Mouse (Mus musculus) granulocyte monocyte progenitor cell, adult 5-6 weeks (primary cell): Measurements from ENCODE around the gene Shq1. TPM values are rescaled to one million over a fixed set of nuclear protein-coding genes. Genes with fewer than 3 reads are reported as not detected.

Source experiments
- ATAC-seq: replicated peaks from 2 replicates; pipeline ENCODE4 v1.8.0; 2016; ENCODE audit warnings: mild to moderate bottlenecking, moderate TSS enrichment, inconsistent platforms; ENCODE audit not compliant: poor library complexity, severe bottlenecking
- total RNA-seq, 2 experiments: library from RNA; stranded (forward) in 1 of 2; stranded (reverse) in 1 of 2; fragments of 200-712, 200-1000 nt in 1 of 2; fragments of >200 nt in 1 of 2; fragmentation: Nextera tagmentation in 1 of 2; gene quantifications; 2 replicates each; pipeline ENCODE4 v1.2.3; 2014 to 2017

Shq1 gene
- total RNA-seq (2014; fragmentation: Nextera tagmentation) (16.4 and 17.8 TPM in 2 replicates), total RNA-seq (2017) (14.4 and 28.5 TPM in 2 replicates)

DNA sequence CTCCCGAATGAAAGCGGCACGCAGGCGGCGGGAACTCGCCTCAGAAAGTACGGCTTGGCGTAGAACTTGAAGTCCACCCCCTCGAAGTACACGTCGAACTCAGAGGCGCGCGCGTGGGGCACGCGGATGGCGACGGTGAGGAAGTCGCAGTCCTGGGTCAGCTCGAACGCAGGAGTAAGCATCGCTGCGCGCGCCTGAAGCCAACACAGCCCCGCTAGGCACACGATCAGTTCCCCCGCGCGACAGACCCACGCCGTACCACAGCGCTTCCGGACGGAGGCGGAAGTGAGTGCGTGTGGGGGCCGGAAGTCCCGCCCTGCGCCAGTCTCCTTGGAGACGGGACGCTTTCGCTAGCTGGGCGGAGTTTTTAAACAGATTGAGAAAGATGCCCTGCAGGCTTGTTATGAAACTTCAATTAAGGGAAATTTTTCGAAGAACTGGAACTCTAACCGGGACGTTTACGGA, at the start of gene Shq1:
Shq1 (minus strand) TSS at position 278 of the 465 bp plus-strand sequence.
- ATAC-seq, result peak; percentile 92

DNA sequence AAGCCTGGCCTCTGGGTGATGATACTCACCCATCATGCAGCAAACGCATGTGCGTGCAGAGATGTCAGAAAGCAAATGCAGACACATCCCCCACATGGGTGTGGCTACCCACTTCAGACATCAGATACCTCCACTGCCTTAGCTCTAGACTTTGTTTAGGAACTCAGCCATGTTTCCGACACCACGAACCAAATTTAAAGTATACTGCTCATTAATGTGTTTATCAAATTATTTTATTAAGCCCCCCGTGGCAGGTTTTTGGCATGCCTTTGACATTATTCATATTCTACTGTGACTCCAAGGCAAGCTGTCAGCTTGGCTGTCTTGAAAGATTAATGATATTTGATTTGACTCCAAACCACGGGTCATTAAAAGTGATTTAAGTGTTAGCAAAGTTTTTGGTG, 49.1 kb upstream of the Shq1 start:
- ATAC-seq, result no peak

DNA sequence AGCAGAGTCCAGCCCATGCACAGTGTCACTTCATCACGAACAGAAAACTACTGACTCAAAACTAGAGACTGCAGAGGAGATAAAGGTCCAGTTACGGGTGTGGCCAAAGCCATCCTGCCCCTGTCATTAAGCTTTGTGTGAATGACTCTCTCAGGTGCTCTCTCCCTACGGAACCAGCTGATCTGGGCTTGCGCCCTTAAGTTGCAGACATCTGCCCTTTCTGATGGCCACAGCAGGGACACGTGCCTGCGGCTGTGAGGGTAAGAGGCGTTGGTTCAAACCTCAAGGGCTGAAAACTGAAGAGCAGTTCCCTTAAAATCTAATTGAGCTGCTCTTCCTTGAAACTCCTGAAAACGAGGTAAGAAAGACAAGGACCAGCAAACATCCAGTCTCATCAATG, 45.9 kb upstream of the Shq1 start:
- ATAC-seq, result no peak

DNA sequence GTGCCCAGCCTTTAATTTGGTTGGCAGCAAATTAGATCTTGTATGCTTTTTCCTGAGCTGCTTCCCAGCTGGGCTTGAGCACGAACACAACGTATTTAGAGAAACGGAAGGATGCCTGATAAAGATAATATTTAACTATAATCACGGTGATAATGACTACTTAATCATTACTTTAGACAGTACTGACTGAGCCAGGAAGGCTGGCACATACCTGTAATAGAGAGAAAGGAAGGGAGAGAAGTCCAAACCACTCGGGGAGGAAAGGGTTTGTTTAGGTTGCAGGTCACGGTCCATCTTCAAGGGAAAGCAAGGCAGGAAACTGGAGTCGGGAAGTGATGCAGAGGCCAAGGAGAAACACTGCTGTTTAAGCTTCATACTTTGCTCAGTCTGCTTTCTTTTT, 45.2 kb upstream of the Shq1 start:
- ATAC-seq, result no peak

DNA sequence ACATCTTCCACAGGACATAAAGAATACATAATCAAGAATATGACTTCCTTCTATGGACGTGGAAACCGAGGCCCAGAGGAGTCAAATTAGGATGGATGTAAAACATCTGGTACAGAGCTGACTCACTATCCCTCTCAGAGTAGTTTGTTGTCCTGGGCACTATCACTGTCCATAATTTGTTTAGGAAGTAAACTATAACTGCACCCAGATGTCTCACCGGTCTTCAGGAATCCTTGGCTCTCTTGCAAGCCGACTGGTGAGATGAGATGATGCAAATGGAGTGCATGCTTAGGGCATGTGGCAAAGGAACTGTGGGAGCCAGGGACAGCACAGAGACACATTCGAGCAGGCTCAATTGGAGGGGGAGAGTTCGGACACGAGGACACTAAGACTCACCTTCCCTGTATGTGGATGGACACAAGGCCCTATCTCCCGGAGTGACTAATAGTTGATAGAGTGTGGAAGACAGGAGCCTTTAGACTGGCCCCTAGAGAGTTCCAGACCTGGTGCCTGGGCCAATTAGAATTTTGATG, 44.4 kb upstream of the Shq1 start:
- ATAC-seq, result no peak

DNA sequence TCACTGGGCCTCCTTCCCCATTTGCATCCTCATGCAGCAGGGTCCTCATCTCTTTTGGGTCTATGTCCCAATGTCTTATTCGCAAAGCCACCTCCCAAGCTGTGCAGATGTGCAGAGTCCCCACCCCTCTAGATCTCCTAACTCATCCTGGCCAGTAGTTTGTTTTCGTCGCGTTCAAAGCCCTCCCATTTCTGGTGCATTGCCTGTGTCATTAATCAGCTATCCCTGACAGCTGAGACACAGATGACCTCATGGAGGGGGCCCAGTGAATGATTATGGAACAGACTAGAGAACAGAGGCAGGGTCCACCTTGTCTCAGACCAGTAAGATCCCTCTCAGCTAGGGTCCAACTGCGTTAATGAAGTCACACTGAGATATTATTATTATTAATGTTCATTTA, 39.9 kb upstream of the Shq1 start:
- no peak for ATAC-seq

DNA sequence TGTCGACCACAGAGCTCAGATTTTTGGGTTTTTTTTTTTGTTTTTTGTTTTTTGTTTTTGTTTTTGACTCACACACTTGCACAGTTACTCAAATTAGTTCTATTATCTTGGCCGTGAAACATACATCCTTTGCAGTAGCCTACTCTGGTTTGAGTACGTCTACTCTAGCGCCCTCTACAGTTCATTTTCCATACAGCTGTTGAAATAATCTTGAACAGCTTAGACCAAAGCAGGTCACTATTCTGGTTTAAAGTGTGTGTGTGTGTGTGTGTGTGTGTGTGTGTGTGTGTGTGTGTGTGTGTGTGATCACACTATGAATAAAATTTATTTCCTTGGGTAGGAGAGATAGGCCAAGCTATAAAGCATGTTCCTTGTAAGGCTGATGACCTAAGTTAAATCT, 39.2 kb upstream of the Shq1 start:
- ATAC-seq, result no peak

DNA sequence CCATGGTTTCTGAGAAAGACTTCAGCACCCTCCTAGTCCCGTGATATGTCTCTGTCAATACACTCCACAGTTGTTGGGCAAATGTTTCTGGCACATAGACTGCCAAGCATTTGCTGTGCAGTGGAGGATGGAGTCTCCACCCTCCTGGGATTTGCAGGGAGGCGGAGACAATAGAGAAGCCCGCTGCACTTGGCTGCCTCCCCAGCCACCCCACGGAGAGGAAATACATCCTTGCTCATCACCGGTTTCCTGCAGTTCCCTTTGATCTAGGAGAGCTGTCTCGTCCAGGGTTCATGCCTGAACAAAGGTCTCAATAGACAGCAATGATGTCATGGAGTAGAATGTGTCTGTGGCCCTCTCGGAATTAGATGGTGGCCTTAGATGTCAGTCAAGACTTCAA, 38.5 kb upstream of the Shq1 start:
- ATAC-seq, result no peak

DNA sequence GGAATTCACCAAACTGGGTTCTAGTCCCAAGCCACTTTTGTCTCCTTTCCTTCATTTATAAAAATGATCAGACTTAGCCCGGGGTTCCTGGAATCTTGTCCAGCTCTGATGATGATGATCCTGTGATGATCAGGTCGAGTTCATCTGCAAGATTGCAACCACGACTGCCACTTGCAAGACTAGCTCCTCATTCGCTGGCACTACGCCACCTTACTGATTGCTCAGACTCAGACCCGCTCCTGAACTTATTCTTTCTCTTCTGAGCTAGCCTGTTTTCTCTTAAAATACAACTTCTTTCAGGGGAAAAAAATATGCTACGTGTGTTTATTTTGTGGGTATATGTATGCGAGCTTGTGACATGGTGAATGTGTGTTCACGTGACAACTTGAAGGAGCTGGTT, 38.0 kb upstream of the Shq1 start:
- ATAC-seq, result no peak

DNA sequence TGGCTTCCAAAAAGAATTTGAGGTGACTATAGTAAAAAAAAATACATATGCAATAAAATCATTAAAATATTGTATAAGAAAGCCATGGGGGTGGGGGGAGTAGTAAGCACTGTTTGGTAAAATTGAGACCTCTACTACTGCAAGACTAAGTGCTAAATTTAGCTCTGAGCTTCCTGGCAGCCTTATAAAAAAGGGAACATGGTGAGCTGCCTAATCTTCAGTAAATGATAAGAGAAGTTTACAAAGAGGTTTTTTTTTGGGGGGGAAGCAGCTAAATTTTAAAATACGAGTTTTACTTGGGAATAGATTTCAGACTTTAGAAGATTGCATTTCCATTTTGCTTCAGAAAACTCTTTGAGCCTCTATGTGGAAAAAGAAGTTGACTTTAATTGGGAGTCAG, 37.3 kb upstream of the Shq1 start:
- ATAC-seq, result no peak

DNA sequence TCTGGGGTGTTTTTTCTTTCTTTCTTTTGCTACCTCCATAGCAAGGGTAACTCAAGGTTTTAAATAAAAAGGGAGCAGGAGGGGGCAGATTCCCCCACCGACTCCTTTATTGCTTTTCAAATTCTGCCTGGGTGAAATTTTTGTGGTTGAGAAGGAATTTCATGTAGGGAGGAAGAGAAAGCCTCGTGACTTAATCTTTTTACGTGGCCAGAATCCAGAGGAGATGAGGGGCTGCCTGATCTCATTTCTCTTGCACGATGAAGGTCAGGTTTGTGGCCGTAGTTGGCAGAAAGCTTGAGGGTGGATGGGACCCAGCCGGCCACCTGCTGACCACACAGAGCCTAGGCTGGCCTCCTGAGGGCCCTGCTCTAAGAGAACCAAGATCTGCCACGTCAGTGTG, 36.6 kb upstream of the Shq1 start:
- no peak for ATAC-seq

DNA sequence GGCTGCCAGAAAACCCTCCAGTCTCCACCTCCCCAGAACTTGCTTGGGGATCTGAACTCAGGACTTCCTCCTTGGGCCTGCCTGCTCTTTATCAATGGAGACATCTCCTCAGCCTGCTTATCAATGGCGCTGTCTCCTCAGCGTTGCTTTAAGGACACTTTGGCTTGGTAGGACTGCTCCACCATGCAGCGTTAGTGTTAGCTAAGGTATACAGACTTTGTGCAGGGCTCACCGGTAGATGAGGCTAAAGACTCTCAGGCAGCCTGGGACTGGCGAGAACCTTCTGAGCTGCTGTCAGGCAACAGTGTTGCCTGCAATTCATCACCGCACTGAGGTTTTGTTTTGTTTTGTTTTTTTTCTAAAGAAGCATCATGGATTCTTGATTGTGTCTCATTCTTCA, 35.9 kb upstream of the Shq1 start:
- ATAC-seq, result no peak

DNA sequence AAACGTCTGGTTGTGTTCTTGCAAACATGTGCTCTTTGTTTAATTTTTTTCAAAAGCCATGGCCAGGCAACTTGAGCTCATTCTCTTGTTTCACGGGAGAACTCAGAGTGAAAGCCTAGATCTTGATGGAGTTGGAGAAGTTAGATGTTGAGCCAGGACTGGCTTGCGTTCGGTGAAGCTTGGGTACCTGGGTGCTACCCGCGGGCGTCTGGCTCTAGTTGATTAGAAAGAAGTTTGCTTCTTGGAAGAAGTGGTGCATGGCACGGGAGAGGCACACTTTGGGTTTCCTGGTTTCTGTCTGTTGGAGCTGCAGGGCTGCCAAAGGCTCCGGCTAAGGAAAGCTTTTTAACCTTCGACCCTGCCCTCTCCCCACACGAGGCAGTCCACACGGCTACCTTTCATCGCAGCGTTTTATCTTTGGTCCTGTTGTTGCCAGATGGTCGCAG, 34.4 kb upstream of the Shq1 start:
- no peak for ATAC-seq

DNA sequence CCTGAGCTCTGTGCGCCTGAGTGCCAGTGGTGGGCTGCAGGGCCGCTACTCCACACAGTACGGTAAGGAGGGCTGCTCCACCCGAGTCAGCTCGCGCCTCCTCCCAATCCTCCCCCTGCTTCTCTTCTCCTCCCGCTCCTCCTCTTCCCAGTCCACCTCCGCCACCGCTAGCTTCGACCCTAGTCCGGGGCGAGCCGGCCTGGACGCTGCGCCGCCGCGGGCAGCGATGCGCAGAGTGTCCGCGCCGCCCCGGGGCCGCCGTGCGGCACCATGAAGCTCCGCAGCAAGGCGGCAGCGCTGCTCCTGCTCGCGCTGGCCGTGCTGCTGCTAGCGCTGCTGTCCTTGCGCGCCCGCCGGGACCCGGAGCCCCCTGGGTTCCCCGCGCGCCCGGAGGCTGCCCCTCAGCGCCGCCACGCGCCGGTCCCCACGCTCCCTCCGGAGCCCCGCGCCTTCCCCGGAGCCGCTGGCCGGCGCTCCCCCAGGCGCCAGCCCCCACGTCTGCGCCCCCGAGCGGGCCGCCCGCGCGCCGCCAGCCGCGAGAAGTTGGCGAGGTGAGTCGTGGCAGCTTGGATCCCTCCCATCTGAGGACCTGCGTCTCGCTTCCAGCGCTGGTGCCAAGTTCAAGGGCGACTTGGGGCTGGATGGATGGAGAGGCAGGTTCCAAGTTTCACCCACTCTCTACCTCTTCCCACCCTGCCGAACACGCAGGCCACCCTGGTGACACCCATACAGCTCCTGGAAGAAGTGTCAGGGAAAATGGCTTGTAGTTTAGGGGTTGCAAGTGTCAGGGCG, 33.8 kb upstream of the Shq1 start, which contains the start of gene Gxylt2:
Gxylt2 (plus strand) TSS at position 161 of the 792 bp plus-strand sequence.
- ATAC-seq, result peak; percentile 50

DNA sequence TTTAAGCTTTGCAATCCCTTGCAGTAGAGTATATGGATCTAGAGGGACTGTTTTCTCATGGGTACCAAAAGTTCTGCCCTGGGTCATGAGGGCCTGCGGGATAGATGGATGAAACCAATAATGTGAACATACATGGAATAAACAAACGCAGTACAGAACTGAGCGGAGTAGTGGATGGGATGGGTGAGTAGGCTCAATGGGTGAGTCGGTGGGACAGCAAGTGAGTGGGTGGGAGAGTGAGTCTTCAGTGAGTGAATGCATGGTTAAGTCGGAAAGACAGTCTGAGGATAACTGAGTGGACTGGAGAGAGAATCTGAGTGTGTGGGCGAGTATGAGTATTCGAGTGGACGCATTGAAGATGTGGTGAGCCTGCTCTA, 33.2 kb upstream of the Shq1 start:
- no peak for ATAC-seq

DNA sequence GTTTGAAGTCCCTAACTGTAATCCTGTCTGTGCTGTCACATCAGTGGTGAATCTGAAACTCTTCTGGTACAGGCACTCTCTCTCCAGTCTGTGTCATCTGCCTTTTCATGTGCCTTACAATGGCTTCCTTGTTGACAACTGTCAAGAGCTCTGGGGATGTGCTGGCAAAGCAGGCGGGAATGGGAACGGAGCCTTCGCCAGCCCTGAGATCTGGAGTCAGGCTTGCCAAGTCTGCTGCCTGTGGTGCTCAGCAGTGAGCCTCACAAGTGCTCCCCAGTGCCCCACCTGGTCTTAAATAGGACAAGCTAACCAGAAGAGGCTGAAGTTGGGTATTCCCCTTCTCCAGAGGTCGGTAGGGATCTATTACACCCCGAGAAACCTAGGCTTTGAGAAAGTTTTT, 29.8 kb upstream of the Shq1 start:
- no peak for ATAC-seq

DNA sequence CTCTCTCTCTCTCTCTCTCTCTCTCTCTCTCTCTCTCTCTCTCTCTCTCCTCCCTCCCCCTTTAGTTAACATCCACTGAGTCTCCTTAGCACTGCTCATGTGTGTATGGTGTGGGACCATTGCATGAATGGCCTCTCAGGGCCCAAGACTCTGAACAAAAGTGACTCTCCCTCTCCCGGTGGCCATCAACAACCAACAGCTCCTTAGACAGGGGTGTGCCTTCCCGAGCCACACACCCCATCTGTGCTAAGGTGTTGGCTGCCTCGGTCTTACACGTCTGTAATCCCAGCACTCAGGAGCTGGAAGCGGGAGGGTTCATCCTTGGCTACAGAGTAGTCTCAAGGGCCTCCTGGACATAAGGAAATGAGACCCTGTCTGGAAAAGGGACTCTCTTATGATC, 29.0 kb upstream of the Shq1 start:
- no peak for ATAC-seq

DNA sequence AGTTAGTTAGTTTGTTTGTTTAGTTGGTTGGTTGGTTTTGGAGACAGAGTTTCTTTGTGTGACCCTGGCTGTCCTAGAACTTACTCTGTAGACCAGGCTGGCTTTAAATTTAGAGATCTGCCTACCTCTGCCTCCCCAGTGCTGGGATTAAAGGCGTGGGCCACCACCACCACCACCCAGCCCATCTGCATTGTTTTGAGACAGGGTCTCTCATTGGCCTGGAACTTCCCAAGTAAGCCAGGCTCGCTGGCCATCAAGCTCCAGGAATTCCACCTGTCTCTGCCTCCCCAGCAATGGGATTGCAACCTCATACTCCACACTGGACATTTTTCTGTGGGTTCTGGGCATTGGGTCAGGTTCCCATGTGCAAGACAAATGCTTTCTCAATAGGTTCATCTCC, 15.4 kb upstream of the Shq1 start:
- no peak for ATAC-seq

DNA sequence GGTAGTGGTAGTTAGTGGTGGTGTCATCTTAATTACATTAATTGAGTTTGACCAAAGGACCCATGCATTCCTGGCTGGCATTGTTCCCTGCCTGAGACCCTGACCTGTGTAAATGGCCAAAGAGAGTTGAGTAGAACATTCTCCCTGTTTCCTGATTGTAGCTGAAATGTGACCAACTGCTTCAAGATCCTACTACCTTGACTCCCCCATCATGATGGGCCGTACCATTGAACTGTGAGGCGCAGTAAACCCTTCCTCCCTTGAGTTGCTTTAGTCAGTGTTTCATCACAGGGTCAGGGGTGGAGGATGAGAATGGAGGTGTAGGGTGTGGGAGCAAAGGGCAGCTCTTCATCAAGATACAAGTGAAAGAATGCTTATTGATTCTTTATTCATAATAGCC, 7.7 kb upstream of the Shq1 start:
- no peak for ATAC-seq

DNA sequence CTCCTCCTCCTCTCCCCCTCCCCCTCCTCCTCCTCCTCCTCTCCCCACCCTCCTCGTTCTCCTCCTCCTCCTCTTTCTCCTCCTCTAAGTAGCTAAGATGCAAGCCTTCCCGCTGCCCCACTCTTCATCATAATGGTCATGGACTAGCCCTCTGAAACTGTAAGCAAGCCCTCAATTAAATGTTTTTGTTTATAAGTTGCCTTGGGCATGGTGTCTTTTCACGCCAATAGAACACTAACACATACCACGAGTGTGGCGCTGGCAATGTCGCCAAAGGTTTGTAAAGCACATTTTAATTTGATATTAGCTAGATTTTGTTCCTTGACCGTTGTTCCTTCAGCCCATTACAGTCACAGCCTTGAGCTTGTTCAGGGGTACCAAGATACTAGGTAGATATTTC, 5.5 kb upstream of the Shq1 start:
- ATAC-seq, result no peak

DNA sequence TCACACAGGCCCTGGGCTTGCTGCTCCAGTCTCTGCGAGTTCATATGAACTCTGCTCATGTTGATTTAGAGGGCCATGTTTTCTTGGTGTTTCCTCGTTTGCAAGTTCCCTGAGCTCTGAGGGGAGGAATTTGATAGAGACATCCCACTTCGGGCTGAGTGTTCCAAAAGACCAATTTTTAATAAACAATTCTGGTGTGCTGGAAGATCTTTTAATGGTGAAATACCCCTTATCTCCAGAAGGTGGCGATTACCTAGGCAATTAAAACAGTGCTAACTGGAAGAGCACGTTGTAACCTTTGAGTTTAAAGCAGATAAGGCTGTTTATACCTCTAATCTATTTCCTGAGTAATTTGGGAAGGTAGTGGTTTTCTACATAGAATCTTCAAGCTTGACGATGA, 4.0 kb upstream of the Shq1 start:
- no peak for ATAC-seq

DNA sequence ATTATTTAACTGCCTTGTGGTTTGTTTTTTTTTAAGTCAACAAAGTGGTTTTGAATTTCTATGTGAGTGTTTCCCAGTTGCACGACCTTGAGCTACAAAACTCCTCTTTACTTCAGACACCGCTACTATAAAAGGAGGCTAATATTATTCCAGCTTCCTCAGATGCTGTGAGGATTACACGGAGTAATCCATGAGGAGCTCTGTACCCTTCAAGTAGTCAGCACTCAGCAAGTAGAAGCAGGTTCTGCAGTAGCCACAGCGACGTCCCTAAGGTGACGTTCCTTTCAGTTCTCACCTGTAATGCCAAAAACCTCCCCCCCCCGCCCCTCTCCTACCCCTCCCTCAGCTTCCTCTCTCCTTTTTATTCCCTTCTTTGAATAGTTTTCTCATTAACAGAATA, 444 bp upstream of the Shq1 start:
- no peak for ATAC-seq
